Mouse (Mus musculus): ENCODE measurements around the gene Zfp82. TPM values are rescaled to one million over a fixed set of nuclear protein-coding genes. Genes with fewer than 3 reads are reported as not detected.
"Not testable (repeated sequence)": the region's sequence is repeated elsewhere in the genome, so short reads cannot be mapped to it uniquely, and the experiment has no call there.

The Zfp82 gene
- total RNA-seq (2021) = 1 to 10 TPM; 1.9 to 2.0 TPM

- peak; percentile 58 for DNase-seq (ENCODE audit: low spot score)
- intact Hi-C loops (cut with DNase I) = no loop called here
Observed at GRCm38 (mm10) chr7:30072146-30073028, at the start of gene Zfp82. Gene Zfp82, minus strand, starts transcription at chr7:30072900.

GRCm38 (mm10) chr7:30122188-30122530 lies 49.5 kb upstream of the Zfp82 start:
- no peak for DNase-seq (ENCODE audit: low spot score)
- intact Hi-C loops (cut with DNase I) = no loop called here

GRCm38 (mm10) chr7:30121308-30122187 lies 48.8 kb upstream of the Zfp82 start, which contains the start of gene Zfp382:
Gene Zfp382, plus strand, starts transcription at chr7:30121942.
- intact Hi-C loops (cut with DNase I) = loop anchor here (2.0 kb wide), 1 partner anchor 23 kb away; no protein-coding TSS in a partner anchor

GRCm38 (mm10) chr7:30117935-30118334 lies 45.2 kb upstream of the Zfp82 start:
- DNase-seq (ENCODE audit: low spot score); intact Hi-C loops (cut with DNase I): not testable (repeated sequence)

More at GRCm38 (mm10) chr7:30121308-30122187, 48.8 kb upstream of the Zfp82 start, which contains the start of gene Zfp382:
- DNase-seq (ENCODE audit: low spot score) = peak; percentile 82

- no peak for DNase-seq (ENCODE audit: low spot score)
- intact Hi-C loops (cut with DNase I) = no loop called here
Observed at GRCm38 (mm10) chr7:30116076-30116475, 43.4 kb upstream of the Zfp82 start.

GRCm38 (mm10) chr7:30099297-30099696 lies 26.6 kb upstream of the Zfp82 start:
- intact Hi-C loops (cut with DNase I) = loop anchor here (2.0 kb wide), 2 partner anchors 22 to 68 kb away; partner anchors contain the start of gene Zfp382
- no peak for DNase-seq (ENCODE audit: low spot score)

- intact Hi-C loops (cut with DNase I) = no loop called here
- no peak for DNase-seq (ENCODE audit: low spot score)
Observed at GRCm38 (mm10) chr7:30095551-30096125, 22.9 kb upstream of the Zfp82 start.

- intact Hi-C loops (cut with DNase I) = no loop called here
- DNase-seq (ENCODE audit: low spot score) = peak; percentile 81
Observed at GRCm38 (mm10) chr7:30094646-30095429, 22.1 kb upstream of the Zfp82 start, which contains the start of gene Zfp260. Gene Zfp260, plus strand, starts transcription at chr7:30094777.

- DNase-seq (ENCODE audit: low spot score) = no peak
- intact Hi-C loops (cut with DNase I) = no loop called here
Observed at GRCm38 (mm10) chr7:30093918-30094415, 21.3 kb upstream of the Zfp82 start.

GRCm38 (mm10) chr7:30092666-30093065 lies 20.0 kb upstream of the Zfp82 start:
- no peak for DNase-seq (ENCODE audit: low spot score)
- intact Hi-C loops (cut with DNase I) = no loop called here

- DNase-seq (ENCODE audit: low spot score) = no peak
- intact Hi-C loops (cut with DNase I) = no loop called here
Observed at GRCm38 (mm10) chr7:30090970-30091585, 18.4 kb upstream of the Zfp82 start.

- intact Hi-C loops (cut with DNase I) = no loop called here
- DNase-seq (ENCODE audit: low spot score) = peak; percentile 95
Observed at GRCm38 (mm10) chr7:30090092-30090969, 17.6 kb upstream of the Zfp82 start, which contains the start of the genes Gm26920 and Zfp566. Gene Gm26920, minus strand, starts transcription at chr7:30090410. Gene Zfp566, minus strand, starts transcription at chr7:30090527.

GRCm38 (mm10) chr7:30089405-30089804 lies 16.7 kb upstream of the Zfp82 start:
- no peak for DNase-seq (ENCODE audit: low spot score)
- intact Hi-C loops (cut with DNase I) = loop anchor here (5.0 kb wide), 1 partner anchor 37 kb away; the partner anchor contains the start of gene Zfp14

GRCm38 (mm10) chr7:30086524-30086923 lies 13.8 kb upstream of the Zfp82 start:
- intact Hi-C loops (cut with DNase I) = loop anchor here (5.0 kb wide), 1 partner anchor 34 kb away; the partner anchor contains the start of gene Zfp14
- no peak for DNase-seq (ENCODE audit: low spot score)

GRCm38 (mm10) chr7:30064622-30065021 lies 8.1 kb downstream of the Zfp82 start:
- no peak for DNase-seq (ENCODE audit: low spot score)
- intact Hi-C loops (cut with DNase I) = no loop called here

GRCm38 (mm10) chr7:30062478-30062877 lies 10.2 kb downstream of the Zfp82 start:
- DNase-seq (ENCODE audit: low spot score) = no peak
- intact Hi-C loops (cut with DNase I) = no loop called here

GRCm38 (mm10) chr7:30060341-30060740 lies 12.4 kb downstream of the Zfp82 start:
- DNase-seq (ENCODE audit: low spot score) = no peak
- intact Hi-C loops (cut with DNase I) = no loop called here

Measured in heart, postnatal 25 days (tissue).